Comparison of ENCODE assay signal across 26 mouse cellular contexts in the genomic region with DNA sequence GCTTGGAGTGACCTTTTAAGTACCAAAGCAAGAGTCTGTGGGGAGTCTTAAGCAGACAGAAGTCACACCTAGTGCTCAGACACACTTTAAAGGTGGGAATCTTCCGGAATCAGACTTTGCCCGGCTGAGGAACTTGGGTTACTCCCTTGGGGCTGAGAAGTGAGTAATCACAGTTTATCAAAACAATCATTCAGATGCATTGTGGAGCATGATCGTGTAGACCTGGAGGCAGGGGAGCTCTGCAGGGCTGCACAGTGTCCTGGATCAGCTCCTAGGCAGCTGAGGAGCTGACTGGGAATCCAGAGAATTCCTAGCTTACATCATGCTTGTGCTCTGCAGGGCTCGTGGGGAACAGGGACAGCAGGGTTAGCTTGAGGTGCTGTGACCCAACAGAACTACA.
"Had no signal": no experiment of that assay in that cellular context is flagged by ENCODE, and none has a peak within 500 bp of the region (broad histone marks: within the 10 kb centered on the region; RNA-seq: fewer than 3 reads in every experiment).

No protein-coding gene starts in this region.

- H3K9ac ChIP-seq: embryonic facial prominence, embryonic 12.5 days; embryonic facial prominence, embryonic 13.5 days; embryonic facial prominence, embryonic 15.5 days; forebrain, embryonic 12.5 days; forebrain, embryonic 13.5 days; forebrain, embryonic 15.5 days; forebrain, postnatal 0 days had no signal

- H3K4me1 ChIP-seq: forebrain, embryonic 12.5 days; forebrain, embryonic 13.5 days had no signal

- H3K36me3 ChIP-seq: embryonic facial prominence, embryonic 10.5 days; embryonic facial prominence, embryonic 12.5 days; embryonic facial prominence, embryonic 15.5 days; forebrain, embryonic 10.5 days; forebrain, embryonic 12.5 days; forebrain, embryonic 15.5 days had no signal

- H3K4me2 ChIP-seq: embryonic facial prominence, embryonic 12.5 days; embryonic facial prominence, embryonic 13.5 days; embryonic facial prominence, embryonic 15.5 days; forebrain, embryonic 12.5 days; forebrain, embryonic 13.5 days; forebrain, embryonic 15.5 days had no signal

- ATAC-seq: forebrain, embryonic 13.5 days; forebrain, embryonic 14.5 days; forebrain, embryonic 15.5 days; forebrain, embryonic 16.5 days; forebrain, postnatal 0 days had no signal

- H3K27ac ChIP-seq: embryonic facial prominence, embryonic 10.5 days; embryonic facial prominence, embryonic 12.5 days; embryonic facial prominence, embryonic 13.5 days; embryonic facial prominence, embryonic 15.5 days; forebrain, embryonic 10.5 days; forebrain, embryonic 12.5 days; forebrain, embryonic 13.5 days; forebrain, embryonic 15.5 days; gastrocnemius, adult 2 months; heart, adult 2 months had no signal

- H3K4me3 ChIP-seq: embryonic facial prominence, embryonic 10.5 days; embryonic facial prominence, embryonic 12.5 days; embryonic facial prominence, embryonic 13.5 days; embryonic facial prominence, embryonic 15.5 days; erythroblast, embryonic 14.5 days; forebrain, embryonic 10.5 days; forebrain, embryonic 12.5 days; forebrain, embryonic 13.5 days; forebrain, embryonic 15.5 days; gastrocnemius, adult 2 months; heart, adult 2 months had no signal

- H3K27me3 ChIP-seq: embryonic facial prominence, embryonic 13.5 days; embryonic facial prominence, embryonic 15.5 days; forebrain, embryonic 12.5 days; forebrain, embryonic 13.5 days; forebrain, embryonic 15.5 days had no signal

- DNase-seq: cerebellum, adult 9-11 months; cerebellum, postnatal 10 days; cerebellum, postnatal 14 days; cerebellum, postnatal 25 days; cerebellum, postnatal 36 days; embryo, embryonic 11 days; forebrain, postnatal 0 days; gastrocnemius, adult 2 months; gastrocnemius, postnatal 10 days; gastrocnemius, postnatal 14 days; gastrocnemius, postnatal 25 days; gastrocnemius, postnatal 36 days; heart, adult 11 months; heart, adult 18-20 months; heart, adult 2 months had no signal

- H3K9me3 ChIP-seq: embryonic facial prominence, embryonic 10.5 days; embryonic facial prominence, embryonic 12.5 days; embryonic facial prominence, embryonic 13.5 days; embryonic facial prominence, embryonic 15.5 days; forebrain, embryonic 10.5 days; forebrain, embryonic 12.5 days; forebrain, embryonic 13.5 days; forebrain, embryonic 15.5 days had no signal
